Mouse (Mus musculus) intestine, embryonic 14.5 days (tissue): ENCODE data around the gene Olfr96. TPM values are rescaled to one million over a fixed set of nuclear protein-coding genes. Genes with fewer than 3 reads are reported as not detected.
"Not testable (repeated sequence)": the region's sequence is repeated elsewhere in the genome, so short reads cannot be mapped to it uniquely, and the experiment has no call there.

ENCODE experiments used
- ATAC-seq: fragments of 200-750 bp; cut with Nextera tagmentation; replicated peaks from 2 replicates; pipeline ENCODE4 v1.8.0; 2017; ENCODE audit warnings: low read depth, moderate number of reproducible peaks, moderate TSS enrichment, moderate library complexity; ENCODE audit not compliant: low FRiP score, low TSS enrichment
- DNase-seq: peaks from one replicate; pipeline ENCODE4 v3.0.0-alpha.2; 2018; ENCODE audit warnings: low spot score
- H3K27ac ChIP-seq: fragments of 300-500 bp; sonication (generic); 2 replicates; pipeline ENCODE4 v1.5.1; 2014; ENCODE audit warnings: low read depth, mild to moderate bottlenecking, control low read depth
- H3K27me3 ChIP-seq: fragments of 300-500 bp; sonication (generic); replicated peaks from 2 replicates; pipeline ENCODE4 v1.6.1; 2014; ENCODE audit warnings: low read length, control low read depth; ENCODE audit not compliant: control insufficient read depth, insufficient read depth
- H3K36me3 ChIP-seq: fragments of 300-500 bp; sonication (generic); 2 replicates; pipeline ENCODE4 v1.6.1; 2014; ENCODE audit warnings: low read length, control low read depth; ENCODE audit not compliant: control insufficient read depth, insufficient read depth
- H3K4me1 ChIP-seq: fragments of 300-500 bp; sonication (generic); replicated peaks from 2 replicates; pipeline ENCODE4 v1.6.1; 2014; ENCODE audit warnings: low read length, control low read depth, mixed read lengths; ENCODE audit not compliant: control insufficient read depth, insufficient read depth
- H3K4me2 ChIP-seq: fragments of 300-500 bp; sonication (generic); 2 replicates; pipeline ENCODE4 v1.6.1; 2014; ENCODE audit warnings: low read length
- H3K4me3 ChIP-seq: fragments of 300-500 bp; sonication (generic); 2 replicates; pipeline ENCODE4 v1.5.1; 2014; ENCODE audit warnings: low read depth, low read length, control low read depth, mixed read lengths
- H3K9ac ChIP-seq: fragments of 300-500 bp; sonication (generic); 2 replicates; pipeline ENCODE4 v1.6.1; 2014; ENCODE audit warnings: mild to moderate bottlenecking, low read length
- H3K9me3 ChIP-seq: fragments of 300-500 bp; sonication (generic); 2 replicates; pipeline ENCODE4 v1.6.1; 2016; ENCODE audit warnings: low read length, control low read depth; ENCODE audit not compliant: control insufficient read depth
- WGBS: fragments of 180-500 bp; shearing (Covaris S2); extraction: QIAGEN DNeasy Blood & Tissue Kit; methylation state at CpG from one replicate; pipeline ENCODE4 v1.1.7; 2014; 5-methylcytosine and 5-hydroxymethylcytosine counted together
- polyA plus RNA-seq: library from polyadenylated mRNA; unstranded; fragments of >200 nt; fragmentation: Nextera tagmentation; extraction: Ambion mirVana; gene quantifications from 2 replicates; pipeline ENCODE4 v1.2.1, GENCODE M21; 2014

Gene Olfr96
- polyA plus RNA-seq, 1 experiment from 2014 or later, result not detected

- ATAC-seq (peak; percentile 76; the same call in 1 of the 2 replicates), DNase-seq (peak; percentile 88)
- no peaks in the 10 kb centered on the region for H3K9me3 ChIP-seq
- H3K4me1 ChIP-seq, result no peaks in the 10 kb centered on the region
- no peak overlapping the region for H3K4me3 ChIP-seq
- no peaks in the 10 kb centered on the region for H3K36me3 ChIP-seq
- WGBS, result 0% methylated on average over 4 of the region's 4 CpGs
- no peak overlapping the region for H3K9ac ChIP-seq
- no peak overlapping the region for H3K4me2 ChIP-seq
- no peaks in the 10 kb centered on the region for H3K27me3 ChIP-seq
- H3K27ac ChIP-seq, result no peak overlapping the region
These were observed 16.6 kb upstream of the Olfr96 start for GRCm38 (mm10) chr17:37203206-37203916.

- DNase-seq (no peak), ATAC-seq (peak; percentile 23; the same call in 1 of the 2 replicates)
- Histone ChIP-seq H3K9me3 (no peaks in the 10 kb centered on the region), H3K27me3 (no peaks in the 10 kb centered on the region), H3K4me2 (no peak overlapping the region), H3K4me3 (no peak overlapping the region), H3K36me3 (no peaks in the 10 kb centered on the region), H3K9ac (no peak overlapping the region), H3K27ac (no peak overlapping the region), H3K4me1 (no peaks in the 10 kb centered on the region)
- 32% methylated on average over 3 of the region's 3 CpGs for WGBS
These were observed 16.1 kb upstream of the Olfr96 start for GRCm38 (mm10) chr17:37203917-37204236.

- Histone ChIP-seq H3K27ac (no peak overlapping the region), H3K9me3 (no peaks in the 10 kb centered on the region), H3K4me3 (peak overlapping the region; percentile 13), H3K4me1 (no peaks in the 10 kb centered on the region), H3K4me2 (peak overlapping the region; percentile 45), H3K9ac (no peak overlapping the region), H3K27me3 (peaks cover 19% of the 10 kb centered on the region), H3K36me3 (no peaks in the 10 kb centered on the region)
- 18% methylated on average over 40 of the region's 40 CpGs for WGBS
- DNase-seq, result peak; percentile 60
- ATAC-seq, result no peak
These were observed 8.8 kb upstream of the Olfr96 start for GRCm38 (mm10) chr17:37210884-37211768.

DNA sequence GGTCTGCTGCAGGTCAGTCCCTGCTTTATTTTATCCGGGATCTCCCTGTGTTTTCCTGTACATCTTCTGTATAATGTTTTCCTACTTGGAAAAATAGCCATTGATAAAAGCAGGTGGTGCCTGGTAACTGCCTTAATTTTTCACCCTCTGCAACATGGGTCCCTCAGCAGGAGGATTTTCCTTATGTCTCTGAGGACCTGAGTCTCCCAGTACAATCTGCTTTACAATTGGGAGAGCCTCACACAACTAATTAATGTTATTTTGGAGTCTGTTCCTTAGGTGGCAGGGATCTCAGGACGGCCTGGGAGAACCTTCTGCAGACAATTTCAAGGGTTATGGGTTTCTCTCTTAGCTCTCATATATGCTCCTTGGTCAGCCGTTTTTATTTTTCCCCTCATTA is 6.9 kb upstream of the Olfr96 start, which contains the start of gene Olfr95:
Gene Olfr95 (minus strand): TSS at position 101 of the 400 bp plus-strand sequence.
- Histone ChIP-seq H3K9me3 (no peaks in the 10 kb centered on the region), H3K4me2 (no peak within 1 kb of the TSS), H3K4me3 (no peak within 1 kb of the TSS), H3K4me1 (no peaks in the 10 kb centered on the region), H3K9ac (no peak within 1 kb of the TSS), H3K36me3 (no peaks in the 10 kb centered on the region), H3K27me3 (peaks cover 19% of the 10 kb centered on the region), H3K27ac (no peak within 1 kb of the TSS)
- no peak for DNase-seq
- 67% methylated on average over 3 of the region's 3 CpGs for WGBS
- no peak for ATAC-seq

DNA sequence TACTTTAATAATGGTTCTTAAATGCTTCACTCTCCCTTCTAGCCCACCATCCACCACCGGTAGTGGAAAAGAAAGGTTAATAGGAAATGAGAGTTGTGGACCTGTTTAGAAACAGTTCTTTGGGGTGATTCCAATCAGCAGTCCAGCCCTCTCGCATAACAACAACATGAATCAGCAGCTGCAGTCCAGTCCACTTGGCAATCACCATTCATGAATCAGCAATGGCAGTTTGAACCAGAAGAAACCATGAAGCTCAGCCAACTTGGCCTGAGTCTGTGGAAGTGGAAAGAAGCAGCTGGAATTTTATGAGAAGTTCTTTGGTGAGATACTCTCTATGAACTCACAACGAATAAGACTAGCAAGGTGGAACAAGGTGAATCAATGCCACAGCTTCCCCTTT is 1.5 kb upstream of the Olfr96 start:
- Histone ChIP-seq H3K27ac (no peak overlapping the region), H3K27me3 (no peaks in the 10 kb centered on the region), H3K9me3 (no peaks in the 10 kb centered on the region), H3K4me1 (no peaks in the 10 kb centered on the region), H3K4me2 (no peak overlapping the region), H3K4me3 (no peak overlapping the region), H3K9ac (no peak overlapping the region), H3K36me3 (no peaks in the 10 kb centered on the region)
- ATAC-seq (no peak), DNase-seq (no peak)
- 79% methylated on average over 3 of the region's 3 CpGs for WGBS

DNA sequence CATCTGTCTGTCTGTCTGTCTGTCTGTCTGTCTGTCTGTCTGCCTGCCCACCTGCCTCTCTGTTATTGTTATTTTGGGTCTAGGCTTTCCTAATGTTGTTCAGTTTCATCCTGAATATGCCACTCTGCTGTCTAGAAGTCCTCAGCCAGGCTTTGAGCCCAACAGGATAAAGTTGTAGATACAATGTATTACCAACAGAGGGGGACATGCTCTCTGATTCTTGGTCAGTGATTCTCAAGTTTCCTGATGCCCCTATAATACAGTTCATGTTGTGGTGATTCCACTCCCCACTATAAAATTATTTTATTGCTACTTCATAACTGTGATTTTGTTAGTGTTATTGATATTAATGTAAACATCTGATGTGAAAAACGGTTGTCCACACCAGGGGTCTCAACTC is 1.9 kb downstream of the Olfr96 start:
- ATAC-seq, result no peak

DNA sequence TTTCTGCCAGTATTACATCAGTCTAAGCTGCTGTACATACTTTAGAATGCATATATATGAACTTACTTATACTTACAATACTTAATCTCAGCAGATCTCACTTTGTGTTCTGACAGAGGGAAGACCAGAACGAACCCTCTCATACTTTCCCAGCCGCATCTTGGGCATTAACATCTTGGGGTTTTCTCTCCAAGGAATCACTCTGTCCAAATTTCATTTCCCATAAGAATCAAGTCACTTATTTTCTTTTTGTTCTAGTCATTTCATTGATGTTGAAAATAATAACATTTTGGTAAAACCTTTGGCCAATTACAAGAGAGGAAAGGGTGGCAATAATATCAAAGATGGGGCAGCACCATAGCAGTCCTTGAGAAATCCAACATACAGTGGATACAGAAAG is 17.3 kb downstream of the Olfr96 start, which contains the start of gene Olfr97:
Gene Olfr97 (minus strand): TSS at position 101 of the 400 bp plus-strand sequence.
- not testable (repeated sequence) for DNase-seq, ATAC-seq, H3K4me3 ChIP-seq, H3K9me3 ChIP-seq, H3K4me2 ChIP-seq, H3K4me1 ChIP-seq, H3K9ac ChIP-seq, H3K27ac ChIP-seq, H3K36me3 ChIP-seq, H3K27me3 ChIP-seq
- WGBS, result 92% methylated on average over 2 of the region's 2 CpGs

More for the DNA sequence above, 1.9 kb downstream of the Olfr96 start:
- Histone ChIP-seq H3K36me3 (no peaks in the 10 kb centered on the region), H3K9me3 (no peaks in the 10 kb centered on the region), H3K4me3 (no peak overlapping the region), H3K9ac (no peak overlapping the region), H3K4me2 (no peak overlapping the region), H3K27me3 (no peaks in the 10 kb centered on the region), H3K4me1 (no peaks in the 10 kb centered on the region), H3K27ac (no peak overlapping the region)
- no peak for DNase-seq
- 17% methylated on average over 1 of the region's 1 CpGs for WGBS

DNA sequence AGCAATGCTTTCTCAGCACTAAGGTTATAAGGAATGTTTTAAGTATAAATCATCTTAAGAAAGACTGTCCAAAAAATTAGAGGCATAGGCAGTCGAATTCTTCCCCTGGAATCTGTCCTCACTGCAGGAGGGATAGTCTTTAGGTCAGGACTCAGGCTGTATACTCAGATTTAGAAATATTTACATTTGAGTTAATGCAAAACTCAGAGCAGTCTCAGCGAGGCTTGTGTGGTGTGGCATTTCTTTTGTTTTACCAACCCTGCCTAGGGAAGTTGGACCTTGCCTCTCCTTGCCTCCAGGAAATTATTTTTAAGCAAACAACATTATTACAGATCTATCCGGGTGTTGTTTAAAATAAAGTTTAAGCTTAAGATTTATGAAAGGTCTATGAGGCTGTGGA is 22.3 kb downstream of the Olfr96 start:
- 16% methylated on average over 3 of the region's 3 CpGs for WGBS
- no peaks in the 10 kb centered on the region for H3K27me3 ChIP-seq
- H3K9ac ChIP-seq, result no peak overlapping the region
- no peaks in the 10 kb centered on the region for H3K4me1 ChIP-seq
- no peak for DNase-seq
- no peak overlapping the region for H3K4me2 ChIP-seq
- H3K27ac ChIP-seq, result no peak overlapping the region
- no peak overlapping the region for H3K4me3 ChIP-seq
- no peaks in the 10 kb centered on the region for H3K36me3 ChIP-seq
- H3K9me3 ChIP-seq, result no peaks in the 10 kb centered on the region
- no peak for ATAC-seq
